Mouse (Mus musculus): ENCODE results near the gene Car12. TPM values are rescaled to one million over a fixed set of nuclear protein-coding genes. Genes with fewer than 3 reads are reported as not detected.
A peak's percentile ranks its signal among the peaks of the same experiment; 100 is the strongest.

The Car12 gene
- polyA plus RNA-seq (2015; fragmentation: Nextera tagmentation; extraction: Ambion mirVana), result 0.59 and 0.76 TPM in 2 replicates

GRCm38 (mm10) chr9:66713135-66714021 lies at the start of gene Car12:
TSS of gene Car12 (plus strand) at chr9:66713686.
- Histone ChIP-seq H3K27me3 (replicated peaks) (peaks cover 50% of the 10 kb centered on the region), H3K36me3 (no peaks in the 10 kb centered on the region), H3K4me2 (peak within 1 kb of the TSS; percentile 89), H3K9ac (peak within 1 kb of the TSS; percentile 76), H3K4me3 (peak within 1 kb of the TSS; percentile 54), H3K27ac (replicated peaks) (no peak within 1 kb of the TSS), H3K9me3 (no peaks in the 10 kb centered on the region), H3K4me1 (peaks cover 24% of the 10 kb centered on the region)
- no peak for ATAC-seq (ENCODE audit: extremely low read depth, insufficient number of reproducible peaks, low FRiP score, low TSS enrichment)
- WGBS, result 11% methylated on average over 29 of the region's 29 CpGs

GRCm38 (mm10) chr9:66663764-66664163 lies 49.7 kb upstream of the Car12 start:
- no peaks in the 10 kb centered on the region for H3K27me3 ChIP-seq (replicated peaks)

GRCm38 (mm10) chr9:66664561-66664960 lies 48.9 kb upstream of the Car12 start:
- Histone ChIP-seq H3K9ac (no peak overlapping the region), H3K36me3 (no peaks in the 10 kb centered on the region), H3K27me3 (replicated peaks) (no peaks in the 10 kb centered on the region), H3K27ac (replicated peaks) (no peak overlapping the region), H3K4me1 (peaks cover 25% of the 10 kb centered on the region), H3K4me2 (no peak overlapping the region), H3K9me3 (no peaks in the 10 kb centered on the region), H3K4me3 (no peak overlapping the region)
- ATAC-seq (ENCODE audit: extremely low read depth, insufficient number of reproducible peaks, low FRiP score, low TSS enrichment), result no peak
- WGBS, result 81% methylated on average over 7 of the region's 7 CpGs

More at GRCm38 (mm10) chr9:66663764-66664163, 49.7 kb upstream of the Car12 start:
- Histone ChIP-seq H3K4me2 (no peak overlapping the region), H3K36me3 (no peaks in the 10 kb centered on the region), H3K4me3 (no peak overlapping the region), H3K9me3 (no peaks in the 10 kb centered on the region), H3K27ac (replicated peaks) (no peak overlapping the region), H3K9ac (no peak overlapping the region), H3K4me1 (peaks cover 23% of the 10 kb centered on the region)
- no peak for ATAC-seq (ENCODE audit: extremely low read depth, insufficient number of reproducible peaks, low FRiP score, low TSS enrichment)
- WGBS, result 77% methylated on average over 3 of the region's 3 CpGs

- Histone ChIP-seq H3K9ac (no peak overlapping the region), H3K36me3 (no peaks in the 10 kb centered on the region), H3K4me3 (no peak overlapping the region), H3K27me3 (replicated peaks) (no peaks in the 10 kb centered on the region), H3K4me1 (peaks cover 18% of the 10 kb centered on the region), H3K9me3 (no peaks in the 10 kb centered on the region), H3K4me2 (no peak overlapping the region), H3K27ac (replicated peaks) (no peak overlapping the region)
- 64% methylated on average over 3 of the region's 3 CpGs for WGBS
- no peak; the same call in 1 of the 2 replicates for ATAC-seq (ENCODE audit: extremely low read depth, insufficient number of reproducible peaks, low FRiP score, low TSS enrichment)
Observed at GRCm38 (mm10) chr9:66666153-66666552, 47.3 kb upstream of the Car12 start.

GRCm38 (mm10) chr9:66667046-66667445 lies 46.4 kb upstream of the Car12 start:
- H3K9ac ChIP-seq, result no peak overlapping the region
- 78% methylated on average over 6 of the region's 6 CpGs for WGBS
- no peak overlapping the region for H3K4me2 ChIP-seq
- peaks cover 18% of the 10 kb centered on the region for H3K4me1 ChIP-seq
- H3K27me3 ChIP-seq (replicated peaks), result no peaks in the 10 kb centered on the region
- no peak for ATAC-seq (ENCODE audit: extremely low read depth, insufficient number of reproducible peaks, low FRiP score, low TSS enrichment)
- no peak overlapping the region for H3K27ac ChIP-seq (replicated peaks)
- H3K4me3 ChIP-seq, result no peak overlapping the region
- H3K9me3 ChIP-seq, result no peaks in the 10 kb centered on the region
- no peaks in the 10 kb centered on the region for H3K36me3 ChIP-seq

- no peak overlapping the region for H3K4me3 ChIP-seq
- no peak for ATAC-seq (ENCODE audit: extremely low read depth, insufficient number of reproducible peaks, low FRiP score, low TSS enrichment)
- no peak overlapping the region for H3K4me2 ChIP-seq
- H3K9me3 ChIP-seq, result no peaks in the 10 kb centered on the region
- H3K27me3 ChIP-seq (replicated peaks), result no peaks in the 10 kb centered on the region
- H3K9ac ChIP-seq, result no peak overlapping the region
- no peak overlapping the region for H3K27ac ChIP-seq (replicated peaks)
- H3K4me1 ChIP-seq, result peaks cover 19% of the 10 kb centered on the region
- WGBS, result 85% methylated on average over 4 of the region's 4 CpGs
- H3K36me3 ChIP-seq, result no peaks in the 10 kb centered on the region
Observed at GRCm38 (mm10) chr9:66667868-66668267, 45.6 kb upstream of the Car12 start.

- Histone ChIP-seq H3K27me3 (replicated peaks) (no peaks in the 10 kb centered on the region), H3K9ac (no peak overlapping the region)
- no peak for ATAC-seq (ENCODE audit: extremely low read depth, insufficient number of reproducible peaks, low FRiP score, low TSS enrichment)
Observed at GRCm38 (mm10) chr9:66669561-66670078, 43.9 kb upstream of the Car12 start.

GRCm38 (mm10) chr9:66673771-66674170 lies 39.7 kb upstream of the Car12 start:
- Histone ChIP-seq H3K4me2 (no peak overlapping the region), H3K9me3 (peaks cover 6% of the 10 kb centered on the region; the same call in 1 of the 2 replicates), H3K27ac (replicated peaks) (peak overlapping the region; percentile 51), H3K9ac (no peak overlapping the region), H3K4me1 (peaks cover 22% of the 10 kb centered on the region), H3K4me3 (no peak overlapping the region), H3K27me3 (replicated peaks) (no peaks in the 10 kb centered on the region), H3K36me3 (no peaks in the 10 kb centered on the region)
- ATAC-seq (ENCODE audit: extremely low read depth, insufficient number of reproducible peaks, low FRiP score, low TSS enrichment), result no peak
- WGBS, result 21% methylated on average over 2 of the region's 2 CpGs

More at GRCm38 (mm10) chr9:66669561-66670078, 43.9 kb upstream of the Car12 start:
- no peak overlapping the region for H3K4me2 ChIP-seq
- 36% methylated on average over 7 of the region's 7 CpGs for WGBS
- no peaks in the 10 kb centered on the region for H3K9me3 ChIP-seq
- peaks cover 36% of the 10 kb centered on the region for H3K4me1 ChIP-seq
- no peak overlapping the region for H3K27ac ChIP-seq (replicated peaks)
- no peak overlapping the region for H3K4me3 ChIP-seq
- no peaks in the 10 kb centered on the region for H3K36me3 ChIP-seq

GRCm38 (mm10) chr9:66675566-66675965 lies 37.9 kb upstream of the Car12 start:
- Histone ChIP-seq H3K4me1 (peaks cover 17% of the 10 kb centered on the region), H3K27ac (replicated peaks) (no peak overlapping the region), H3K9me3 (peaks cover 6% of the 10 kb centered on the region; the same call in 1 of the 2 replicates), H3K4me3 (no peak overlapping the region), H3K9ac (no peak overlapping the region), H3K27me3 (replicated peaks) (no peaks in the 10 kb centered on the region), H3K4me2 (no peak overlapping the region), H3K36me3 (no peaks in the 10 kb centered on the region)
- 80% methylated on average over 1 of the region's 1 CpGs for WGBS
- ATAC-seq (ENCODE audit: extremely low read depth, insufficient number of reproducible peaks, low FRiP score, low TSS enrichment), result no peak

- Histone ChIP-seq H3K9ac (no peak overlapping the region), H3K4me3 (no peak overlapping the region), H3K27ac (replicated peaks) (no peak overlapping the region), H3K9me3 (peaks cover 6% of the 10 kb centered on the region; the same call in 1 of the 2 replicates), H3K36me3 (no peaks in the 10 kb centered on the region), H3K4me1 (no peaks in the 10 kb centered on the region), H3K4me2 (no peak overlapping the region), H3K27me3 (replicated peaks) (no peaks in the 10 kb centered on the region)
- ATAC-seq (ENCODE audit: extremely low read depth, insufficient number of reproducible peaks, low FRiP score, low TSS enrichment), result no peak
- 57% methylated on average over 6 of the region's 6 CpGs for WGBS
Observed at GRCm38 (mm10) chr9:66680102-66680501, 33.4 kb upstream of the Car12 start.

- Histone ChIP-seq H3K27me3 (replicated peaks) (no peaks in the 10 kb centered on the region), H3K27ac (replicated peaks) (no peak overlapping the region), H3K9me3 (peaks cover 3% of the 10 kb centered on the region; the same call in 1 of the 2 replicates), H3K9ac (no peak overlapping the region), H3K4me2 (no peak overlapping the region), H3K4me1 (peaks cover under 1% of the 10 kb centered on the region; the same call in 1 of the 2 replicates), H3K4me3 (no peak overlapping the region), H3K36me3 (no peaks in the 10 kb centered on the region)
- WGBS, result 83% methylated on average over 3 of the region's 3 CpGs
- no peak for ATAC-seq (ENCODE audit: extremely low read depth, insufficient number of reproducible peaks, low FRiP score, low TSS enrichment)
Observed at GRCm38 (mm10) chr9:66682822-66683221, 30.7 kb upstream of the Car12 start.

Data from heart, embryonic 13.5 days (tissue).